Comparison of ENCODE assay signal across 8 mouse cellular contexts in genomic region chr3:69125461-69125860, GRCm38 (mm10). TPM values are rescaled to one million over a fixed set of nuclear protein-coding genes. Genes with fewer than 3 reads are reported as not detected.
DNase-seq lines count a peak whose midpoint lies in the region; ATAC-seq and TF ChIP-seq lines count a peak whose summit lies in the region.

No protein-coding gene starts in this region.

- no peak for ATAC-seq in neural tube, embryonic 11.5 days (ENCODE audit: insufficient read depth, low FRiP score, low TSS enrichment)
- ATAC-seq in liver, embryonic 12.5 days, result no peak

- no peaks in the 10 kb centered on the region for H3K36me3 ChIP-seq in neural tube, embryonic 11.5 days (ENCODE audit: control insufficient read depth, insufficient read depth, low read length)
- peaks cover 4% of the 10 kb centered on the region; the same call in 1 of the 2 replicates for H3K36me3 ChIP-seq in liver, embryonic 12.5 days

- H3K4me2 ChIP-seq in neural tube, embryonic 11.5 days (ENCODE audit: low read depth), result peak overlapping the region; percentile 50
- H3K4me2 ChIP-seq in liver, embryonic 12.5 days, result peak overlapping the region; percentile 85

- no peak overlapping the region; the same call in 1 of the 2 replicates for H3K9ac ChIP-seq in neural tube, embryonic 11.5 days (ENCODE audit: low read length)
- H3K9ac ChIP-seq in liver, embryonic 12.5 days, result peak overlapping the region; percentile 96

- 3% methylated on average over 4 of the region's 4 CpGs for WGBS in cerebellum, adult 2 months
- 21% methylated on average over 4 of the region's 4 CpGs for WGBS in neural tube, embryonic 11.5 days
- WGBS in liver, embryonic 12.5 days (ENCODE audit: insufficient replicate concordance), result 15% methylated on average over 4 of the region's 4 CpGs

- H3K27me3 ChIP-seq in cerebellum, adult 2 months (ENCODE audit: control insufficient read depth, insufficient read depth, low read length), result no peaks in the 10 kb centered on the region
- H3K27me3 ChIP-seq in neural tube, embryonic 11.5 days (ENCODE audit: control insufficient read depth, insufficient read depth, low read length), result no peaks in the 10 kb centered on the region
- H3K27me3 ChIP-seq in liver, embryonic 12.5 days (replicated peaks), result no peaks in the 10 kb centered on the region

- no peak for DNase-seq in cerebellum, adult 2 months
- no peak for DNase-seq in cerebellum, adult 11 months
- no peak for DNase-seq in neural tube, embryonic 11.5 days (ENCODE audit: low spot score)
- DNase-seq in neural tube, embryonic 10.5 days (ENCODE audit: extremely low spot score, low spot score), result no peak
- DNase-seq in B cell, adult 2 months, result no peak
- no peak for DNase-seq in cerebellum, postnatal 4 days (ENCODE audit: low spot score in 2 of 2)
- no peak for DNase-seq in embryo, embryonic 11 days

- H3K27ac ChIP-seq in cerebellum, adult 2 months (ENCODE audit: insufficient read depth, low read length), result no peak overlapping the region
- H3K27ac ChIP-seq in neural tube, embryonic 11.5 days (ENCODE audit: low read depth, low read length), result no peak overlapping the region
- peak overlapping the region; percentile 92 for H3K27ac ChIP-seq in liver, embryonic 12.5 days

- no peaks in the 10 kb centered on the region for H3K9me3 ChIP-seq in neural tube, embryonic 11.5 days (ENCODE audit: control insufficient read depth, low read length)
- no peaks in the 10 kb centered on the region for H3K9me3 ChIP-seq in liver, embryonic 12.5 days (replicated peaks)

- H3K4me3 ChIP-seq in cerebellum, adult 2 months (replicated peaks; ENCODE audit: insufficient read depth, low read depth, low read length), result peak overlapping the region; percentile 66
- peak overlapping the region; percentile 95 for H3K4me3 ChIP-seq in neural tube, embryonic 11.5 days (ENCODE audit: low read depth, low read length)
- H3K4me3 ChIP-seq in liver, embryonic 12.5 days, result peak overlapping the region; percentile 93

- H3K4me1 ChIP-seq in cerebellum, adult 2 months (ENCODE audit: control insufficient read depth, insufficient read depth, low read length), result peaks cover 3% of the 10 kb centered on the region; the same call in 1 of the 2 replicates
- peaks cover 11% of the 10 kb centered on the region; the same call in 1 of the 2 replicates for H3K4me1 ChIP-seq in neural tube, embryonic 11.5 days (ENCODE audit: control insufficient read depth, insufficient read depth, low read length)
- peaks cover 38% of the 10 kb centered on the region for H3K4me1 ChIP-seq in liver, embryonic 12.5 days

- TF ChIP-seq CTCF in cerebellum, adult 2 months (IDR thresholded peaks at IDR 0.05; ENCODE audit: borderline replicate concordance, insufficient read depth, low read depth, low read length), result no peak

- no peak for TF ChIP-seq POLR2A in cerebellum, adult 2 months (IDR thresholded peaks at IDR 0.05; ENCODE audit: borderline replicate concordance, insufficient read depth, low read length)

RNA-seq across cellular contexts. Expression of gene Kpna4, which starts 1.5 kb away (rescaled TPM):
- polyA plus RNA-seq in cerebellum, adult 2 months (2012; rRNA removed), result 31.0 and 31.4 TPM in 2 replicates
- polyA plus RNA-seq in neural tube, embryonic 11.5 days (2014; fragmentation: Nextera tagmentation; extraction: Ambion mirVana), result 46.0 and 48.5 TPM in 2 replicates
- polyA plus RNA-seq in liver, embryonic 12.5 days (2016; fragmentation: Nextera tagmentation; extraction: Ambion mirVana), result 27.7 and 31.5 TPM in 2 replicates
